Mouse (Mus musculus) lung, postnatal 25 days (tissue): Measurements from ENCODE around the gene Mgat4a.

Experiments
- DNase-seq: peaks from one replicate; pipeline ENCODE4 v3.0.0; 2022; ENCODE audit warnings: low spot score

The Mgat4a gene

DNA sequence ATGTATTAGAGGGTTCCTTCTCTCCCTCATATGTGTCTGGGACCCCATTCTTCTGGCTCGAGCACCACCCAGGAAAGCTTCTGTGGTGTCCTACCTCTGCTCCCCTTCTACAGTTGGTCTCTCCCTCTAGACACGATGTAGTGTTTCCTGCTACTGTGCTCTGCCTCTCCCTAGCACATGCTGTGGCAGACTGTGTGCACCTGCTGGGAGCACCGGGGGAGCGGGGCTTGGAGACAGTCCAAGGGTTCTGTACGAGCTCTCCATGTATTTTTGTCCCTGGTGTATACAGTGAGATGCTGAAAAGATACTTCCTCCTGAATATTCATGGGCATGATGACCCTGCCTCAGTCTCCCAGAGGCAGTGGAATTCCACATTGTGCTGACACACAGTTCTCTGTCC, 147.6 kb downstream of the Mgat4a start:
- no peak for DNase-seq
